Comparison of ENCODE assay signal across 11 mouse cellular contexts in genomic region chr7:143178831-143179230, GRCm38 (mm10).
DNase-seq lines count a peak whose midpoint lies in the region; ATAC-seq and TF ChIP-seq lines count a peak whose summit lies in the region.
"Had no signal": no experiment of that assay in that cellular context is flagged by ENCODE, and none has a peak within 500 bp of the region (broad histone marks: within the 10 kb centered on the region; RNA-seq: fewer than 3 reads in every experiment).

No protein-coding gene starts in this region.

- H3K9me3 ChIP-seq in hindbrain, embryonic 11.5 days (ENCODE audit: control insufficient read depth, low read length) = no peaks in the 10 kb centered on the region
- H3K9me3 ChIP-seq in hindbrain, embryonic 12.5 days (replicated peaks) = no peaks in the 10 kb centered on the region
- H3K9me3 ChIP-seq in liver, postnatal 0 days (ENCODE audit: low read length) = no peaks in the 10 kb centered on the region

- WGBS in hindbrain, embryonic 11.5 days = 34% methylated on average over 2 of the region's 2 CpGs
- WGBS in hindbrain, embryonic 12.5 days = 29% methylated on average over 2 of the region's 2 CpGs
- WGBS in liver, postnatal 0 days (ENCODE audit: insufficient replicate concordance) = 77% methylated on average over 2 of the region's 2 CpGs

- peak; percentile 41 for DNase-seq in hindbrain, embryonic 11.5 days (ENCODE audit: low spot score)
- DNase-seq in retina, postnatal 1 day = peak; percentile 35
- DNase-seq in retina, embryonic 14.5 days (ENCODE audit: low spot score) = no peak
- DNase-seq in heart, postnatal 4 days = peak; percentile 17
- DNase-seq in liver, postnatal 0 days = no peak
- no peak for DNase-seq in layer of hippocampus, postnatal 14 days (ENCODE audit: low spot score in 2 of 2)
- DNase-seq: cerebellum, postnatal 36 days; thymus, postnatal 25 days had no signal

- ATAC-seq in hindbrain, embryonic 11.5 days (ENCODE audit: low FRiP score) = no peak
- ATAC-seq in hindbrain, embryonic 12.5 days (ENCODE audit: low FRiP score) = no peak
- ATAC-seq in liver, postnatal 0 days = no peak
- ATAC-seq in cerebellum, adult (ENCODE audit: insufficient number of reproducible peaks, low FRiP score, low TSS enrichment) = no peak

- no peak for TF ChIP-seq EP300 in liver, postnatal 0 days (IDR thresholded peaks at IDR 0.05; ENCODE audit: low read depth)

- no peak overlapping the region for H3K4me3 ChIP-seq in hindbrain, embryonic 11.5 days (ENCODE audit: low read depth, low read length)
- no peak overlapping the region for H3K4me3 ChIP-seq in hindbrain, embryonic 12.5 days
- H3K4me3 ChIP-seq in liver, postnatal 0 days (ENCODE audit: low read depth, low read length) = no peak overlapping the region
- H3K4me3 ChIP-seq: erythroblast, embryonic 14.5 days had no signal

- H3K4me1 ChIP-seq in hindbrain, embryonic 11.5 days (replicated peaks; ENCODE audit: control insufficient read depth, insufficient read depth, low read length) = no peaks in the 10 kb centered on the region; the same call in 1 of the 2 replicates
- H3K4me1 ChIP-seq in hindbrain, embryonic 12.5 days = peaks cover 8% of the 10 kb centered on the region
- peaks cover 17% of the 10 kb centered on the region for H3K4me1 ChIP-seq in liver, postnatal 0 days (ENCODE audit: insufficient read depth)

- no peaks in the 10 kb centered on the region for H3K27me3 ChIP-seq in hindbrain, embryonic 11.5 days (ENCODE audit: control insufficient read depth, insufficient read depth, low read length)
- no peaks in the 10 kb centered on the region for H3K27me3 ChIP-seq in hindbrain, embryonic 12.5 days
- no peaks in the 10 kb centered on the region for H3K27me3 ChIP-seq in liver, postnatal 0 days (ENCODE audit: insufficient read depth, low read length)

- H3K27ac ChIP-seq in hindbrain, embryonic 11.5 days (ENCODE audit: low read depth, low read length) = no peak overlapping the region
- no peak overlapping the region for H3K27ac ChIP-seq in hindbrain, embryonic 12.5 days
- H3K27ac ChIP-seq in liver, postnatal 0 days (ENCODE audit: low read depth) = no peak overlapping the region

- H3K36me3 ChIP-seq in hindbrain, embryonic 11.5 days (ENCODE audit: control insufficient read depth, insufficient read depth, low read length) = no peaks in the 10 kb centered on the region
- H3K36me3 ChIP-seq in hindbrain, embryonic 12.5 days = no peaks in the 10 kb centered on the region
- no peaks in the 10 kb centered on the region for H3K36me3 ChIP-seq in liver, postnatal 0 days (replicated peaks; ENCODE audit: insufficient read depth, low read length)

- H3K4me2 ChIP-seq in hindbrain, embryonic 11.5 days (replicated peaks; ENCODE audit: low read depth, low read length) = no peak overlapping the region
- H3K4me2 ChIP-seq in hindbrain, embryonic 12.5 days (replicated peaks) = no peak overlapping the region
- H3K4me2 ChIP-seq in liver, postnatal 0 days (ENCODE audit: low read depth, low read length) = no peak overlapping the region

- no peak for TF ChIP-seq CTCF in liver, postnatal 0 days (IDR thresholded peaks at IDR 0.05; ENCODE audit: low read depth)

- H3K9ac ChIP-seq in hindbrain, embryonic 11.5 days (ENCODE audit: low read depth, low read length) = no peak overlapping the region
- no peak overlapping the region for H3K9ac ChIP-seq in hindbrain, embryonic 12.5 days
- no peak overlapping the region for H3K9ac ChIP-seq in liver, postnatal 0 days (replicated peaks)

Comparison
In these comparisons a context has a peak if more than half of its experiments do, and no peak if none do; other contexts are left out.
1. DNase-seq: peak in hindbrain, embryonic 11.5 days (single experiment), retina, postnatal 1 day (single experiment) and heart, postnatal 4 days (single experiment); none in retina, embryonic 14.5 days (single experiment), liver, postnatal 0 days (single experiment) and layer of hippocampus, postnatal 14 days (0 of 2).